Mouse (Mus musculus) forebrain, embryonic 12.5 days (tissue): ENCODE measurements around the gene Apbb2. TPM values are rescaled to one million over a fixed set of nuclear protein-coding genes. Genes with fewer than 3 reads are reported as not detected.

Experiments
- ATAC-seq: fragments of 200-750 bp; cut with Nextera tagmentation; 2 replicates; pipeline ENCODE4 v1.8.0; 2017; ENCODE audit warnings: moderate TSS enrichment; ENCODE audit not compliant: low FRiP score
- H3K27ac ChIP-seq: fragments of 300-500 bp; sonication (generic); 2 replicates; pipeline ENCODE4 v1.5.1; 2016; ENCODE audit warnings: mild to moderate bottlenecking
- H3K27me3 ChIP-seq: fragments of 300-500 bp; sonication (generic); 2 replicates; pipeline ENCODE4 v1.6.1; 2016; ENCODE audit warnings: mild to moderate bottlenecking
- H3K36me3 ChIP-seq: fragments of 300-500 bp; sonication (generic); replicated peaks from 2 replicates; pipeline ENCODE4 v1.6.1; 2016; ENCODE audit warnings: mild to moderate bottlenecking
- H3K4me1 ChIP-seq: fragments of 300-500 bp; sonication (generic); 2 replicates; pipeline ENCODE4 v1.6.1; 2016
- H3K4me2 ChIP-seq: fragments of 300-500 bp; sonication (generic); 2 replicates; pipeline ENCODE4 v1.6.1; 2016; ENCODE audit warnings: mild to moderate bottlenecking, moderate library complexity
- H3K4me3 ChIP-seq: fragments of 300-500 bp; sonication (generic); replicated peaks from 2 replicates; pipeline ENCODE4 v1.5.1; 2016; ENCODE audit warnings: mild to moderate bottlenecking
- H3K9ac ChIP-seq: fragments of 300-500 bp; sonication (generic); 2 replicates; pipeline ENCODE4 v1.6.1; 2016; ENCODE audit warnings: mild to moderate bottlenecking
- H3K9me3 ChIP-seq: fragments of 300-500 bp; sonication (generic); 2 replicates; pipeline ENCODE4 v1.6.1; 2016
- WGBS: fragments of 180-500 bp; shearing (Covaris S2); methylation state at CpG from one replicate; pipeline ENCODE4 v1.1.7; 2016; 5-methylcytosine and 5-hydroxymethylcytosine counted together
- polyA plus RNA-seq: library from polyadenylated mRNA; unstranded; fragments of >200 nt; fragmentation: Nextera tagmentation; extraction: Ambion mirVana; gene quantifications from 2 replicates; pipeline ENCODE4 v1.2.1, GENCODE M21; 2016

The Apbb2 gene
- polyA plus RNA-seq, 1 experiment from 2014 or later, result 53.4 TPM

GRCm38 (mm10) chr5:66528567-66528966 is 90.0 kb downstream of the Apbb2 start:
- Histone ChIP-seq H3K4me3 (no peak overlapping the region), H3K36me3 (no peaks in the 10 kb centered on the region), H3K9ac (no peak overlapping the region), H3K4me1 (peaks cover 20% of the 10 kb centered on the region), H3K4me2 (no peak overlapping the region), H3K27me3 (no peaks in the 10 kb centered on the region), H3K27ac (no peak overlapping the region), H3K9me3 (no peaks in the 10 kb centered on the region)
- 35% methylated on average over 7 of the region's 7 CpGs for WGBS
- no peak for ATAC-seq

DNA sequence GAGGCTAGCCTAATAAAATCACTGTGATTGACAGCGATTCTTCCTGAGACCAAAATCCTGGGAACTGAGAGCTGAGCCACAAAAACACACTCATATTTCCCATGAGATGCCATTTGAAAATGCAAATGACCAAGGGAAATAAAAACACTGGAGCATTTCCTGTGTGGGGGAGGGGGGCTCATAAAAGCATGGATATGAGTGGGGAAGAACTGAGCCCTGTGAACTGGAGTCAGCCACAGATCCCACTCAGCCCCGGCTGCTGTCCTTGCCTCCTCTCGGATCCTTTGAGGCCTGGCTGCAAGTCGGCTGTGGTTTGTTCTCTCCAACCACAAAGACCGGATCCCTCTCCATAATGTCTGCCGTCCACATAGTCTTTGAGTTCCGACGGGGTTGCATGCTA is 91.5 kb downstream of the Apbb2 start:
- H3K9me3 ChIP-seq, result no peaks in the 10 kb centered on the region
- WGBS, result 77% methylated on average over 8 of the region's 8 CpGs
- peaks cover 23% of the 10 kb centered on the region for H3K4me1 ChIP-seq
- 0 out of 2 replicates have a peak, but pooled peaks have one; percentile 51 for ATAC-seq
- peak overlapping the region; percentile 54 for H3K27ac ChIP-seq
- H3K36me3 ChIP-seq, result no peaks in the 10 kb centered on the region
- H3K9ac ChIP-seq, result no peak overlapping the region
- H3K4me2 ChIP-seq, result no peak overlapping the region
- no peak overlapping the region for H3K4me3 ChIP-seq
- H3K27me3 ChIP-seq, result no peaks in the 10 kb centered on the region

DNA sequence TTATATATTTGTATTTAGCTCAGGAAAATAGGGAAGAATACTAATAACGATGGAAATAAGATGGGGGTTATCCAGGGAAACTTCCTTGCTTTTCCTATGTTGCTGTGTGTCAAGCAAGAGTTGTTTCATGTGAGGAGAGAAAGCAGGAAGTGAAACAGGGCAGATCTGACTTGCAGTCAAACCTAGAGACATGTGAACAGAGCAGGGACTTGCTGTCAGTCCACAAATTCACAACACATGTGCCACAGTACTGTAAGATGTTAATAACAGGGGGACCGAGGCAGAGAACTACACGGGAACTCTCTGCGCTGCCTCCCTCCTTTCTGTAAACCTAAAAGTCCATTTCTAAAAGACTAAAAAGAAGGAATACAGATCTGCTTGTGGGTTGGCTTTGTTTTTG is 93.6 kb downstream of the Apbb2 start:
- Histone ChIP-seq H3K4me1 (peaks cover 23% of the 10 kb centered on the region), H3K4me3 (no peak overlapping the region), H3K36me3 (no peaks in the 10 kb centered on the region), H3K27me3 (no peaks in the 10 kb centered on the region), H3K27ac (no peak overlapping the region), H3K9ac (no peak overlapping the region), H3K9me3 (no peaks in the 10 kb centered on the region), H3K4me2 (no peak overlapping the region)
- no peak for ATAC-seq
- 72% methylated on average over 4 of the region's 4 CpGs for WGBS

GRCm38 (mm10) chr5:66523681-66524503 is 94.7 kb downstream of the Apbb2 start:
- 0 out of 2 replicates have a peak overlapping the region, but pooled peaks have one; percentile 19 for H3K27ac ChIP-seq
- no peak for ATAC-seq
- WGBS, result 64% methylated on average over 16 of the region's 16 CpGs

GRCm38 (mm10) chr5:66521250-66521649 is 97.3 kb downstream of the Apbb2 start:
- no peaks in the 10 kb centered on the region for H3K36me3 ChIP-seq
- H3K27me3 ChIP-seq, result no peaks in the 10 kb centered on the region
- H3K4me3 ChIP-seq, result no peak overlapping the region
- H3K4me1 ChIP-seq, result peaks cover 14% of the 10 kb centered on the region
- no peak overlapping the region for H3K4me2 ChIP-seq
- no peak overlapping the region for H3K27ac ChIP-seq
- ATAC-seq, result no peak
- no peak overlapping the region for H3K9ac ChIP-seq
- no peaks in the 10 kb centered on the region for H3K9me3 ChIP-seq
- WGBS, result 58% methylated on average over 2 of the region's 2 CpGs

More at GRCm38 (mm10) chr5:66523681-66524503, 94.7 kb downstream of the Apbb2 start:
- H3K4me3 ChIP-seq, result no peak overlapping the region
- peaks cover 23% of the 10 kb centered on the region for H3K4me1 ChIP-seq
- H3K9ac ChIP-seq, result no peak overlapping the region
- H3K9me3 ChIP-seq, result no peaks in the 10 kb centered on the region
- no peak overlapping the region for H3K4me2 ChIP-seq
- H3K27me3 ChIP-seq, result no peaks in the 10 kb centered on the region
- H3K36me3 ChIP-seq, result no peaks in the 10 kb centered on the region

- Histone ChIP-seq H3K9ac (no peak overlapping the region), H3K4me2 (no peak overlapping the region), H3K36me3 (no peaks in the 10 kb centered on the region), H3K4me1 (peaks cover 9% of the 10 kb centered on the region), H3K4me3 (no peak overlapping the region), H3K9me3 (no peaks in the 10 kb centered on the region), H3K27me3 (no peaks in the 10 kb centered on the region), H3K27ac (no peak overlapping the region)
- no peak for ATAC-seq
- 73% methylated on average over 5 of the region's 5 CpGs for WGBS
These were observed 99.1 kb downstream of the Apbb2 start for GRCm38 (mm10) chr5:66519511-66519910.

- no peak overlapping the region for H3K4me3 ChIP-seq
- H3K4me2 ChIP-seq, result no peak overlapping the region; the same call in 1 of the 2 replicates
- 40% methylated on average over 14 of the region's 14 CpGs for WGBS
- no peak overlapping the region for H3K27ac ChIP-seq
- no peaks in the 10 kb centered on the region for H3K36me3 ChIP-seq
- no peaks in the 10 kb centered on the region for H3K27me3 ChIP-seq
- ATAC-seq, result no peak
- no peak overlapping the region for H3K9ac ChIP-seq
- no peaks in the 10 kb centered on the region for H3K9me3 ChIP-seq
- peaks cover 3% of the 10 kb centered on the region for H3K4me1 ChIP-seq
These were observed 100.1 kb downstream of the Apbb2 start for GRCm38 (mm10) chr5:66518411-66519006.

DNA sequence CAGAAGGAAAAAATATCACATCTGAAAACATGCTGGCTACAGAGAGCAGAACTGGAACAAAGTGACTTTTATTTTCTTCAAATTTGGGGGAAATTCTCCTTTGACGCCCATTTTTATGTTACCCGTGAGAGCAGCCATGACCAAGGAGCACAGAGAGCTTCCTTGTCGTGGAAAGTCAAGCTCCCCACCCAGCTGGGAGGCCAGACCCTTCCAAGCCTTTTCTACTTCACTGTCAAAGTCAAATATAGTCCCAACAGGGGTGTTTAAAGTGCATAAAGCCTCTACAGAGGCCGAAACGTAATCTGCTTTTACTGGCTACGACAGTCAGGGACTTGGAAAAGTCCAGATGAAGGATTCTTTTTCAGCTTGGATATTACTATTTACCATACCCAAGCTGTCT is 101.1 kb downstream of the Apbb2 start:
- WGBS, result 79% methylated on average over 6 of the region's 6 CpGs
- Histone ChIP-seq H3K9me3 (no peaks in the 10 kb centered on the region), H3K36me3 (no peaks in the 10 kb centered on the region), H3K27me3 (no peaks in the 10 kb centered on the region), H3K4me2 (no peak overlapping the region), H3K4me1 (no peaks in the 10 kb centered on the region; the same call in 1 of the 2 replicates), H3K9ac (no peak overlapping the region), H3K27ac (no peak overlapping the region), H3K4me3 (no peak overlapping the region)
- no peak for ATAC-seq

- Histone ChIP-seq H3K27ac (no peak overlapping the region), H3K4me2 (no peak overlapping the region), H3K9me3 (no peaks in the 10 kb centered on the region), H3K9ac (no peak overlapping the region), H3K4me1 (no peaks in the 10 kb centered on the region; the same call in 1 of the 2 replicates), H3K36me3 (no peaks in the 10 kb centered on the region), H3K4me3 (no peak overlapping the region), H3K27me3 (no peaks in the 10 kb centered on the region)
- WGBS, result 93% methylated on average over 8 of the region's 8 CpGs
- no peak for ATAC-seq
These were observed 102.3 kb downstream of the Apbb2 start for GRCm38 (mm10) chr5:66516311-66516710.

DNA sequence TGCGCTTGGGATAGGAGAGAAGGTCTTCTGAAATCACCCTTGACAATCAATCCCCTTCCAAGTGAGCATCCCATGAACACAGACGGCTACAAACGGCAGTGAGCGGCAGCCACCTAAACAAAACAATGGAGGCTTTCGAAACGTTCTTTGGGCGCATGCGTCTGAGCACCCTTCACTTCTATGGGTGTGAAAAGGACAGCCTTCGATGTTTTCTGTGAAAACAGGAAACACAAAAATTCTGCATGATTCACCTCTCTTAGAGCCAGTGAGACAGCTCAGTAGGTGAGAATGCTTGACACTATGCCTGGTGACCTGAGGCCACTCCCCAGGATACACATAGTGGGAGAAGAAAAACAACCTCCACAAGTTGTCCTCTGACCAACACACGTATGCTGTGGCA is 103.3 kb downstream of the Apbb2 start:
- no peaks in the 10 kb centered on the region for H3K27me3 ChIP-seq
- H3K9me3 ChIP-seq, result no peaks in the 10 kb centered on the region
- no peak overlapping the region for H3K4me2 ChIP-seq
- H3K4me1 ChIP-seq, result no peaks in the 10 kb centered on the region; the same call in 1 of the 2 replicates
- ATAC-seq, result no peak
- no peak overlapping the region for H3K27ac ChIP-seq
- H3K36me3 ChIP-seq, result no peaks in the 10 kb centered on the region
- no peak overlapping the region for H3K4me3 ChIP-seq
- H3K9ac ChIP-seq, result no peak overlapping the region
- WGBS, result 82% methylated on average over 10 of the region's 10 CpGs

DNA sequence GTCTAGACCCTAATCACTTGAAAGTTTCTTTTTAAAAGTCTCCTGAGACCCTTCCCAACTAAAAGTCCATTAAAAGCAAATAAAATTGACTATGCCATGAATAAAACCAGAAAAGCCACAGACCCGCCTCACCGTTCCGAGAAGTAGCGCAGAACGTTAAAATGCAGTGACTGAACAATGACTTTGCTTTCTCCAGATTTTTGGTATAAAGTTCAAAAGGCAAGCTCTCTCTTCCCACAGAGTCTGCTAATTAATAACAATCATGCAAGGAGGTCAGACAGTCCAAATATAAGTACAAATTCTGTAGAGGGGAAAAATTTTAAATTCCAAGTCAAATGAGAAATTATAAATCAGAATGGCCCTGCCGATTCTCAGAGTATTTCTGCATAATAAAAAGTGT is 103.9 kb downstream of the Apbb2 start:
- Histone ChIP-seq H3K9ac (no peak overlapping the region), H3K4me3 (no peak overlapping the region), H3K9me3 (no peaks in the 10 kb centered on the region), H3K4me1 (no peaks in the 10 kb centered on the region; the same call in 1 of the 2 replicates), H3K27ac (no peak overlapping the region), H3K4me2 (no peak overlapping the region), H3K27me3 (no peaks in the 10 kb centered on the region), H3K36me3 (no peaks in the 10 kb centered on the region)
- WGBS, result 95% methylated on average over 6 of the region's 6 CpGs
- ATAC-seq, result no peak

GRCm38 (mm10) chr5:66513412-66513811 is 105.2 kb downstream of the Apbb2 start:
- no peak for ATAC-seq
- H3K36me3 ChIP-seq, result no peaks in the 10 kb centered on the region
- no peaks in the 10 kb centered on the region for H3K27me3 ChIP-seq
- no peak overlapping the region for H3K27ac ChIP-seq
- no peaks in the 10 kb centered on the region for H3K9me3 ChIP-seq
- no peak overlapping the region for H3K4me2 ChIP-seq
- H3K9ac ChIP-seq, result no peak overlapping the region
- no peak overlapping the region for H3K4me3 ChIP-seq
- H3K4me1 ChIP-seq, result no peaks in the 10 kb centered on the region; the same call in 1 of the 2 replicates

DNA sequence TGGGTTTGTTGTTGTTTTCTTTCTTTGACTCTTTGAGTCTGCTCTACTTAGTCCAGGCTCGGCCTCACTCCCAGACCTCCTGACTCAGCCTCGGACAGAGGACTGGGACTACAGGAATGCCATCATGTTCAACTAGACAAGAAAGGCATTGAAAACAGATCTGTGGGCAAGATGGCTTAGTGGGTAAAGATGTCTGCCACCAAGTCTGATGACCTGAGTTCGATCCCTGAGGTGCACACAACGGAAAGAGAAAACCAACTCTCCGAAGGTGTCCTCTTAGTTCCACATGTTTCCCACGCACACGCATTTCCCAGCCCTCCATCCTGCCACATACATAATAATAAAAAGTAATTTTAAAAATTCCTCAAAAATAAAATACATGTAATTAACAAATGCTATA is 106.1 kb downstream of the Apbb2 start:
- Histone ChIP-seq H3K4me2 (no peak overlapping the region), H3K4me3 (no peak overlapping the region), H3K27me3 (no peaks in the 10 kb centered on the region), H3K4me1 (no peaks in the 10 kb centered on the region), H3K9ac (no peak overlapping the region), H3K36me3 (no peaks in the 10 kb centered on the region), H3K9me3 (no peaks in the 10 kb centered on the region), H3K27ac (no peak overlapping the region)
- ATAC-seq, result no peak
- WGBS, result 94% methylated on average over 7 of the region's 7 CpGs
